Mouse (Mus musculus) CH12.LX (cell line): ENCODE measurements at regions not wholly inside any gene's neighbourhood (a gene's known extent, or its start where the extent isn't known, plus 50 kb on each side); places are given as distances from the start of the nearest gene placed in this dataset.

Source experiments
- DNase-seq: peaks from one replicate; pipeline ENCODE4 v3.0.0-alpha.2; 2013; ENCODE audit errors: extremely low read depth
- H3K27ac ChIP-seq: 2 replicates; pipeline ENCODE4 v1.5.1; 2012; ENCODE audit warnings: low read depth, mild to moderate bottlenecking, control low read depth, moderate library complexity; ENCODE audit not compliant: insufficient read depth
- H3K27me3 ChIP-seq: replicated peaks from 2 replicates; pipeline ENCODE3; 2012; ENCODE audit warnings: inconsistent platforms
- H3K36me3 ChIP-seq, 2 experiments: replicated peaks in 1 of 2; 2 replicates each; pipeline versions ENCODE3 to v1.6.1; 2012; ENCODE audit warnings: inconsistent platforms in 1 of 2, low read length in 1 of 2, mild to moderate bottlenecking in 1 of 2, mixed read lengths in 1 of 2, moderate library complexity in 1 of 2; ENCODE audit not compliant: control insufficient read depth in 1 of 2, insufficient read depth in 1 of 2
- H3K4me1 ChIP-seq, 2 experiments: 2 replicates each; pipeline ENCODE4 v1.6.1; 2012; ENCODE audit warnings: inconsistent platforms in 1 of 2, moderate library complexity in 1 of 2; ENCODE audit not compliant: insufficient read depth in 2 of 2, control insufficient read depth in 1 of 2
- H3K4me2 ChIP-seq: 2 replicates; pipeline ENCODE4 v1.6.1; 2012; ENCODE audit warnings: low read depth, mild to moderate bottlenecking, control low read depth; ENCODE audit not compliant: poor library complexity, insufficient read depth, severe bottlenecking
- H3K4me3 ChIP-seq, 3 experiments: fragments of 150-350 bp in 1 of 3; sonication (generic) in 1 of 3; replicated peaks in 1 of 3; 2 replicates each; pipeline versions ENCODE3 to v1.5.1; 2011 to 2012; ENCODE audit warnings: low read depth in 2 of 3, low read length in 2 of 3, mild to moderate bottlenecking in 2 of 3, moderate library complexity in 2 of 3, control low read depth in 1 of 3, improper control_type of control experiment in 1 of 3, inconsistent platforms in 1 of 3, mixed read lengths in 1 of 3; ENCODE audit not compliant: poor library complexity in 1 of 3
- H3K79me2 ChIP-seq: replicated peaks from 2 replicates; pipeline ENCODE4 v1.6.1; 2012; ENCODE audit warnings: mild to moderate bottlenecking, moderate library complexity; ENCODE audit not compliant: control insufficient read depth, poor library complexity, insufficient read depth, severe bottlenecking; ENCODE audit errors: extremely low read depth
- H3K9ac ChIP-seq: 2 replicates; pipeline ENCODE4 v1.6.1; 2012; ENCODE audit warnings: low read depth, mild to moderate bottlenecking, control low read depth, moderate library complexity; ENCODE audit not compliant: insufficient read depth
- H3K9me3 ChIP-seq: replicated peaks from 2 replicates; pipeline ENCODE3; 2012; ENCODE audit warnings: low read length, inconsistent platforms, mixed read lengths
- BHLHE40 ChIP-seq: IDR thresholded peaks from 2 replicates; pipeline ENCODE4 v1.6.1; 2011; ENCODE audit warnings: mild to moderate bottlenecking, low read depth, low read length, improper control_type of control experiment
- CTCF ChIP-seq, 2 experiments: IDR thresholded peaks in 1 of 2; conservative IDR thresholded peaks in 1 of 2; 2 replicates each; pipeline ENCODE4 v1.5.1; 2011 to 2012; ENCODE audit warnings: low read depth in 2 of 2, low read length in 2 of 2, improper control_type of control experiment in 1 of 2, inconsistent platforms in 1 of 2, mild to moderate bottlenecking in 1 of 2, moderate library complexity in 1 of 2
- GABPA ChIP-seq: IDR thresholded peaks from 2 replicates; pipeline ENCODE4 v1.6.1; 2012; ENCODE audit warnings: low read depth, low read length, improper control_type of control experiment, inconsistent platforms; ENCODE audit not compliant: insufficient replicate concordance
- HCFC1 ChIP-seq: IDR thresholded peaks from 2 replicates; pipeline ENCODE4 v1.6.1; 2012; ENCODE audit warnings: low read depth, mild to moderate bottlenecking, inconsistent platforms, low read length, improper control_type of control experiment
- IRF4 ChIP-seq: IDR thresholded peaks from 2 replicates; pipeline ENCODE4 v1.6.1; 2014; ENCODE audit warnings: low read depth, mild to moderate bottlenecking, inconsistent platforms, low read length, improper control_type of control experiment
- JUND ChIP-seq: conservative IDR thresholded peaks from 2 replicates; pipeline ENCODE4 v1.6.1; 2011; ENCODE audit warnings: low read depth, low read length, improper control_type of control experiment
- MAX ChIP-seq: IDR thresholded peaks from 2 replicates; pipeline ENCODE4 v1.6.1; 2011; ENCODE audit warnings: low read length, improper control_type of control experiment
- NELFE ChIP-seq: IDR thresholded peaks from 2 replicates; pipeline ENCODE4 v1.6.1; 2011; ENCODE audit warnings: low read depth, low read length, improper control_type of control experiment
- PAX5 ChIP-seq: IDR thresholded peaks from 2 replicates; pipeline ENCODE4 v1.6.1; 2012; ENCODE audit warnings: low read length, inconsistent platforms, mixed read lengths
- POLR2A ChIP-seq: IDR thresholded peaks from 2 replicates; pipeline ENCODE4 v1.6.1; 2011; ENCODE audit warnings: low read depth, mild to moderate bottlenecking, improper control_type of control experiment, low read length
- POLR2AphosphoS2 ChIP-seq: IDR thresholded peaks from 2 replicates; pipeline ENCODE4 v1.6.1; 2011; ENCODE audit warnings: low read depth, low read length, improper control_type of control experiment
- RAD21 ChIP-seq: IDR thresholded peaks from 2 replicates; pipeline ENCODE4 v1.6.1; 2011; ENCODE audit warnings: low read depth, mild to moderate bottlenecking, low read length, improper control_type of control experiment, moderate library complexity
- SIN3A ChIP-seq: IDR thresholded peaks from 2 replicates; pipeline ENCODE4 v1.6.1; 2012; ENCODE audit warnings: low read length, improper control_type of control experiment, inconsistent platforms
- TBP ChIP-seq: conservative IDR thresholded peaks from 2 replicates; pipeline ENCODE4 v1.6.1; 2011; ENCODE audit warnings: low read depth, low read length, improper control_type of control experiment
- USF2 ChIP-seq: conservative IDR thresholded peaks from 2 replicates; pipeline ENCODE4 v1.6.1; 2011; ENCODE audit warnings: low read depth, low read length, improper control_type of control experiment
- ZC3H11A ChIP-seq: IDR thresholded peaks from 2 replicates; pipeline ENCODE4 v1.6.1; 2012; ENCODE audit warnings: low read depth, mild to moderate bottlenecking, inconsistent platforms, low read length, improper control_type of control experiment
- ZKSCAN1 ChIP-seq: IDR thresholded peaks from 2 replicates; pipeline ENCODE4 v1.6.1; 2012; ENCODE audit warnings: low read depth, inconsistent platforms, low read length, improper control_type of control experiment, borderline replicate concordance
- ZMIZ1 ChIP-seq: IDR thresholded peaks from 2 replicates; pipeline ENCODE4 v1.6.1; 2012; ENCODE audit warnings: low read depth, mild to moderate bottlenecking, inconsistent platforms, low read length, improper control_type of control experiment
- dilution Hi-C: fragments of 300-500 bp; cut with MboI; formaldehyde crosslinking; loops from 2 replicates; pipeline ENCODE4 v1.14.3; 2020; ENCODE audit warnings: low sequenced_read_pairs; ENCODE audit not compliant: extremely low pct_unique_long_range_greater_than_20kb, extremely low pct_ligation_motif_present
- in situ Hi-C: fragments of 300-500 bp; cut with MboI; formaldehyde crosslinking; loops from 3 replicates; pipeline ENCODE4 v1.14.3; 2019; ENCODE audit warnings: low sequenced_read_pairs, low pct_ligation_motif_present, low pct_unique_long_range_greater_than_20kb, mixed read lengths

DNA sequence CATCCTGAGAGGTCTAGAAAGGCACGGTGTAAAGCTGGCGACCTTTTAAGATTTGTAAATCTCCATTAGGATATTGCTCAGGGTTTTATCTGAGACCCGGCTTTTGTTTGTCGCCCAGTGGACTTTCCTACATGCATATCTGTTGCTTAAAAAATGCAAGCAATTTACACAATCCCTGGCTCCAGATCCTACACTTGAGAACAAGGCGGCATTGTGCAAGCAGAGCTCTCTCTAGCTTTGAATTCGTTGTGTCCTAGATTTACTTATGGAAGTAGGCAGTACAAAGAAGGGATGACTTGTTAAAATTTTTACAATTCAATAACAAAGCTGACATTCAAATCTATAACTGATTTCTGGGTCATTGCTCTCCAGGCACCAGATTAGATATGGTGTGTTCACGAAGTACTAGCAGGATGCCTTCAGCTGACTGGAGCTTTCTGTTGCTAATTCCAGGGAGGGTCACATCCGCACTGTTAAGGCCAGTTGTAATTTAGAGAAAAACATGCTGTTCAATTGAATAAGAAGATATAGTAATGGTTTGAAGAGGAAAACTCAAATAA, 62.2 kb upstream of the Teddm2 start:
- Histone ChIP-seq H3K4me1 (no peaks in the 10 kb centered on the region), H3K79me2 (no peaks in the 10 kb centered on the region), H3K9ac (no peak overlapping the region), H3K4me3 (no peak overlapping the region), H3K27ac (no peak overlapping the region), H3K9me3 (no peaks in the 10 kb centered on the region), H3K36me3 (no peaks in the 10 kb centered on the region), H3K27me3 (no peaks in the 10 kb centered on the region), H3K4me2 (no peak overlapping the region)
- in situ Hi-C loops (no loop called here), dilution Hi-C loops (no loop called here)
- no peak for DNase-seq
- TF ChIP-seq MAX (no peak), RAD21 (no peak), JUND (no peak), TBP (no peak), NELFE (no peak), ZKSCAN1 (no peak), ZC3H11A (no peak), ZMIZ1 (no peak), PAX5 (no peak), IRF4 (no peak), SIN3A (no peak), CTCF (conservative IDR thresholded peaks at IDR 0.05 in 1 of 2, IDR thresholded peaks at IDR 0.05 in 1 of 2; ENCODE audit: low read depth in 2 of 2, low read length in 2 of 2) (no peak), POLR2AphosphoS2 (no peak)

DNA sequence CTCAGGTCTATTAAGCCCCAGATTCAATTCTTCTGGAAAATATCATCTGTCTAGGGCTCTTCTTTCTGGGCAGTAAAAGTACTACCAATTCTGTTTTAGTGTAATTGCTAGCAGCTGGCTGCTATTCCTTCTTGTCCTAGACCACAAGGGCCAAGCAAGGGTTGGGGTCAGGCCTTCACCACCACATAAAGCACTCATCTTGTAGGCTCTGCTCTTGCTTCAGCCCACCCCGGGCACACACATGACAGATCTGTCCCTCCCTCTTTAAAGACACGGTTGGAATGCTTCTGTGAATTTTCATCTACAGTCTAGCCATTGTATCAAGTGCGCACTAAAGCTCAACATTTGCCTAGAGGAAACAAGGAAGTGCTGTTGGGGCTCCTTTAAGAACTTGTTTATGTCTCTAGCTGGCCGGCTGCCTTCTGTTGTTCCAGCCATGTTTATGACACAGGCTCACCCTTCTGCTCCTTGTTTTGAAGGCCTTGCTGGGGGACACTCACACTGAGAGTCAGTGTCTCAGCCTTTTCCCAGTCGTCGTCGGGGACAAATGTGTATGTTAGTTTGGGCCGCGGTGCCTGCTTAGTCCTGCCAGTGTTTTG, 63.8 kb upstream of the Teddm2 start:
- no peak overlapping the region for H3K9ac ChIP-seq
- H3K4me2 ChIP-seq = no peak overlapping the region
- H3K4me3 ChIP-seq = no peak overlapping the region
- H3K27me3 ChIP-seq = no peaks in the 10 kb centered on the region
- dilution Hi-C loops = no loop called here
- no peaks in the 10 kb centered on the region for H3K79me2 ChIP-seq
- DNase-seq = no peak
- no peaks in the 10 kb centered on the region for H3K9me3 ChIP-seq
- in situ Hi-C loops = no loop called here
- TF ChIP-seq USF2 (no peak), POLR2A (no peak), NELFE (no peak), HCFC1 (no peak), GABPA (no peak), BHLHE40 (no peak)
- H3K4me1 ChIP-seq = no peaks in the 10 kb centered on the region
- H3K27ac ChIP-seq = no peak overlapping the region
- no peaks in the 10 kb centered on the region for H3K36me3 ChIP-seq
